Mouse (Mus musculus) adrenal gland, adult 10 weeks (tissue): ENCODE data around the gene Gm10436. TPM values are rescaled to one million over a fixed set of nuclear protein-coding genes. Genes with fewer than 3 reads are reported as not detected.

ENCODE experiments used
- polyA plus RNA-seq: library from polyadenylated mRNA; stranded (reverse); fragments of 350-450 nt; fragmentation: Illumina TruSeq; extraction: RNeasy Lipid Tissue Mini Kit (QIAGEN cat#74804); gene quantifications from one replicate; pipeline ENCODE4 v1.2.3, GENCODE M21; 2014; ENCODE audit warnings: low read depth, low replicate concordance

Gm10436 gene
- polyA plus RNA-seq = not detected

GRCm38 (mm10) chr12:88182008-88182407 lies at the start of gene Gm10436:
Gene Gm10436, minus strand, starts transcription at chr12:88182108.

Other genes with a start within 250 kb of the Gm10436 start
- not detected for gene Gm2042, start 228.0 kb downstream of the Gm10436 start, polyA plus RNA-seq
- not detected for gene Gm2075, start 170.3 kb downstream of the Gm10436 start, polyA plus RNA-seq
- not detected for gene Gm6803, start 163.3 kb downstream of the Gm10436 start, polyA plus RNA-seq
- gene Gm2056, start 155.1 kb downstream of the Gm10436 start, polyA plus RNA-seq = not detected
- not detected for gene Gm16368, start 98.4 kb downstream of the Gm10436 start, polyA plus RNA-seq
- not detected for gene Gm8332, start 68.0 kb upstream of the Gm10436 start, polyA plus RNA-seq
- not detected for gene Gm5662, start 92.4 kb upstream of the Gm10436 start, polyA plus RNA-seq
- not detected for gene Gm5039, start 141.9 kb upstream of the Gm10436 start, polyA plus RNA-seq
- gene Adck1, start 178.4 kb upstream of the Gm10436 start, polyA plus RNA-seq = 4.5 TPM